Mouse (Mus musculus) cerebellum, adult 8-10 months (tissue): ENCODE measurements around the gene Zbtb48.
A peak's percentile ranks its signal among the peaks of the same experiment; 100 is the strongest.
"Not testable (repeated sequence)": the region's sequence is repeated elsewhere in the genome, so short reads cannot be mapped to it uniquely, and the experiment has no call there.

Source experiments
- DNase-seq: peaks from one replicate; pipeline ENCODE4 v3.0.0; 2022

Gene Zbtb48

GRCm38 (mm10) chr4:152027524-152027923, at the start of gene Zbtb48:
Gene Zbtb48 (minus strand): TSS chr4:152027671.
- peak; percentile 96 for DNase-seq

DNA sequence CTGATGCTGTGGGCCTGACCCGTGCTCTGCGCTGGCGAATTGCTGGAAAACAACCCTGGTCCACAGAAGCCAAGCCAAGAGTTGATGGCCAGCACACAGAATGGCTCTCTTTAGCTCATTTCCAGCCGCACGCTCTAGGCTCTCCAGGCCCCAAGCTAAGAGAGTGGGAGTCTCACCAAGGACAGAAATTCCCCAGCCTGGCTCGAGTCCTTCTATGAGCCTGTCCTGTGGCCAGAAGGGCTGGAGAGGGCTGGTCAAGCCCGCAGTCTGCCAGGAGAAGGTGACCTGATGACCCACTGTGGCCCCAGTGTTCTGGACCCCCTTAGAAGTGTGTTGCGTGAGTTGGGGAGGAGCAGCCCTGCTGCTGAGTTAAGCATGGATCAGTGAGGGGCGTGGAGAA, 49.7 kb upstream of the Zbtb48 start:
- DNase-seq = no peak

DNA sequence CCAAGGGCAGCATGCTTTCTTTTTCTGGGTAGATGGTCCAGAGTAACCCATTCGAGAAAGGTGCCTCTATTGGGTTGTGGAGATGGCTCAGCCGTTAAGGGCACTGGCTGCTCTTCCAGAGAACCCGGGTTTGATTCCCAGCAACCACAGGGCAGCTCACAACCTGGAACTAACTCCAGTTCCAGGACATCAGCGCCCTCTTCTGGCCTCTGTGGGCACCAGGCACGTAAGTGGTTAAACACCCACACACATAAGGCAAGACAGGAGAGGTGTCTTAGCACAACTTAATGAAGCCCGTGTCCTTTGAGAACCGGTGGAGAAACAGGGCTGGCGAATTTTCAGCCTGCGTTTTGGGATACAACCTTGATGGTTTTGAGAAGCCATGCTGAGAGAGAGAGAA, 47.1 kb upstream of the Zbtb48 start:
- DNase-seq = no peak

GRCm38 (mm10) chr4:152073715-152074114, 46.2 kb upstream of the Zbtb48 start:
- DNase-seq = no peak

- no peak for DNase-seq
These were observed 45.2 kb upstream of the Zbtb48 start for GRCm38 (mm10) chr4:152072655-152073054.

DNA sequence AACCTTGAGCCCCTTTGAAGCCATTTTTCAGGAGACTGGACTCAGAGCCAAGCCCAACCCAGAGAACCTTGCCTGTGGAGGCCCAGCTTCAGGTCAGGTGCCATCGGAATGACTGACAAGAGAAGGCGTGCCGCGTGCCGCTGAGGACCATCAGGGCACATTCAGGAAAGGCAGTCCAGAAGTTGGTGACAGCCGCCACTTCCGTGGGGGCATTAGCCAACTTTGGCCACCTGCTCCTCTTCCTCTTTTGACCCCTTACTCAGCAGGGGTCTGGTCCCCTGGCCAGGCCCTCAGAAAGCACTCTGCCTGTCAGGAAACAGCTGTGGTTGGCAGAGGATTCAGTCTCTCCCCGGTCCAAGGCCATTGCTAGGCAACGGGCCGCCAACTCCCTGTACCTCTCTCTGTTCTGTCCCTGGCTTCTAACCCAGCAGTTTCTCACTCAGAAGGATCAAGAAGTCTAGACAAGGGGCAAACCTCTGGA, 44.7 kb upstream of the Zbtb48 start, which contains the start of gene Plekhg5:
Gene Plekhg5, plus strand, starts transcription at position 378 of the 481 bp plus-strand sequence.
- no peak for DNase-seq

- DNase-seq = no peak
These were observed 43.3 kb upstream of the Zbtb48 start for GRCm38 (mm10) chr4:152070494-152071396.

GRCm38 (mm10) chr4:152069245-152069644, 41.8 kb upstream of the Zbtb48 start:
- DNase-seq = no peak

DNA sequence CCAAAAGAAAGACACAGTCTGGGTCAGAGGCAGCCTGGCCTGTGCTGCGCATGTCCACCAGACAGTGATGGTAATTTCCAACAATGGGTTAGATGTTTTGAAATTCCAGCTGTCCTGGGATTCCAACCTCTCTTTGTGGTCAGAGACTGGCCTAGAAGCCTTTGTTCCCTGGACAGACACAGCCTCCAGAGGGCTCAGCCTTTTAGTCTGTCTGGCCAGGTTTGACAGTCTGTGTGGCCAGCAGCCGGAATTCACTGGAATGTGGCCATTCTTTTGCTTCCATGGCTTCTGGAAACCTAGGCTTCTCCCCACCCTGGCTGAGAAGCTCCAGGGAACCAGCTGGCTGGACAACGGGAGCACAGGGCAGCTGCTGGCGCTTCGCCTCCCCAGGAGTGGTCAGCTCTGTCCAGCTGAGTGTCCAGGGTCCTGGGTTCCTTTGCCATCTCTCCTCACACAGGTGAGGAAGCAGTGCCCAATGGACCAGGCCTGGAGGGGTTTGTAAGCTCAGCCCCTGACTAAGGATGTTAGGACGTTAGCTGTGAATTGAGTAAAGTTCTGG, 40.8 kb upstream of the Zbtb48 start:
- no peak for DNase-seq

GRCm38 (mm10) chr4:152067280-152067679, 39.8 kb upstream of the Zbtb48 start:
- no peak for DNase-seq

DNA sequence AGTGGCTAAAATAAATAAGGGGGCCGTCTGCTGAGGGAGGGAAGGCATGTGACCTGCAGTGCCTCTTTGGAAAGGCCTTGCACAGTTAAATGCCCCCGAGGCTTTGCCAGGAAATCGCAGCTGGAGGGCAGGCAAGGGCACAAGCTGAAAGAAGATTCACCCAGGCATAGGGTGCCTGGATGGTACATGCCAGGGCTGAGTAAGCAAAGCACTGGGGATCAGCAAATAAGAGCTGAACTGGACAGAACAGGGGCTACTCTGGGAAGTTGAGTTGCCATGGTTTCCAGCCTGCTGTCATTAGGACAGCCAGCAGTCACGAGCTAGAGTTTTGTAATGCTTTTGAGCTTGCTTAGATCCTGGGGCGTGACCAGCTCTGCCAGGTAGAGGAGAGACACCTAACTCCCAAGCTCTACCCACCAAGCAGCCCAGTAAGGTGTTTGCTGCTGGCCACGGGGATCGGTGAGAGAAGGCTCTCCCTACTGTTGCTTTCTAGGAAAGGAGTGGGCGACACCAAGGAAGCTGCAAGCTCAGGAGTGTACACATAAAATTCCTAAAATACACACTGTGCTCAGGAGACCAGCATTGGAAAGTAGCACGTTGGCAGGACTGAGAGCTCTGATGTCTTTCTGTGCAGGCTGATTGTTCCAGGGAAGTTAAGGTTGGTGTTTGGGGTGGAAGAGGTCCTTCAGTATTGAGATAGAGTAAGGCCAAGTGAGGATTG, 35.1 kb upstream of the Zbtb48 start:
- DNase-seq = no peak

- DNase-seq = no peak
These were observed 17.1 kb upstream of the Zbtb48 start for GRCm38 (mm10) chr4:152044609-152045008.

- DNase-seq = no peak
These were observed 15.7 kb upstream of the Zbtb48 start for GRCm38 (mm10) chr4:152043171-152043570.

DNA sequence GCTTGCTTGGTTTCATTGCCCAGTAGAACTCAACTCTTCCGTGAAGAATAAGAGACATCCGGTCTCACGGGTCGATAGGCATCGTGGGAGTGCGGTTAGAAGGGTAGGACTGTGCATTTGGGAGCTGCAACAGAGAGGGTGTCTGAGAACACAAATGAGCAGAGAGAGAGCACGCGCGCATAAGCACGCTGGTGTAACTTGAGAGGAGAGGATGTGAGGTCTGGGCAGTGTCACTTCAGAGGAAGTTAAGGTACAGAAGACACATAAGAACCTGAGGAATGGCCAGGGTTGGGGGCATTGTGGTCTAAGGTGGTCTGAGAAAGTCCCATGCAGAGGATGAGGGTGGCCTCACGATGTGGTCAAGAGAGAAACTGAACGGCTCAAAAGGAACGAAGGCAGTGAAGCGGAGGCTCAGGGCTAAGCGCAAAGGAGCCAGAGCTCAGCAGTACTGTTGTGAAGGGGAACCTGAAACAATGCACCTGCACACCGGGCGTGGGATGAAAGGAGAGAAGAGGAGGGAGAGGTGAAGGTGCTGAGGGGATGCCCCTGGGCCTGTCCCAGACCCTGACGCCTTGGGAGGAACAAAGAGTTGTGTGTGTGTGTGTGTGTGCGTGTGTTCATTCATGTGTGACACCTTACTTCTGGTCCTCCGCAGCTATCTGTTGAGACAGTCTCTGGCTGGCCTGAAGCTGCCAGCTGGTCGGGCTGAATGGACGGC, 14.6 kb upstream of the Zbtb48 start:
- DNase-seq = no peak

DNA sequence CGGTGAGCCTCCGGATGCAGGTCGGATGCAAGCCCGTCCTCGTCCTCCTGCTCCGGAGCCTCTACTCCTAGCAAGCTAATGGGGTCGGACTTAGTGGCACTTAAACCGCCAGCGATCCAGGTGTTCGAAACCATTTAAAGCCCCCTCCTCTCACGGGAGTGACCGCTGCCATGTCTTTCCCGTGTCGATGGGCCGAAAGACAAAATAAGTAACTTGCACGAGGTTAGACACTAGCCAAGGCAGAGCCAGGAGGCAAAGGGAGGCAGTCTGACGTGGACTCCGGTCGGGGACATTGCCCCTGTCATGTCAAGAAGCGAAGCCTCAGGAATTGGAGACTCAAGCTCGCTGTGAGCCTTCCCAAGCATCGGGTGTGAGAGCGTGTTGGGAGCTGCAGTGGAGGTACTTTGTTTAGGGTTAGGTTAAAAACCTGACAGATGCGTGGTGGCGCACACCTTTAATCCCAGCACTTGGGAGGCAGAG, 12.4 kb upstream of the Zbtb48 start:
- DNase-seq = no peak

GRCm38 (mm10) chr4:152038985-152039830, 11.7 kb upstream of the Zbtb48 start, which contains the start of gene Nol9:
Gene Nol9 (plus strand): TSS chr4:152039321.
- peak; percentile 94 for DNase-seq

DNA sequence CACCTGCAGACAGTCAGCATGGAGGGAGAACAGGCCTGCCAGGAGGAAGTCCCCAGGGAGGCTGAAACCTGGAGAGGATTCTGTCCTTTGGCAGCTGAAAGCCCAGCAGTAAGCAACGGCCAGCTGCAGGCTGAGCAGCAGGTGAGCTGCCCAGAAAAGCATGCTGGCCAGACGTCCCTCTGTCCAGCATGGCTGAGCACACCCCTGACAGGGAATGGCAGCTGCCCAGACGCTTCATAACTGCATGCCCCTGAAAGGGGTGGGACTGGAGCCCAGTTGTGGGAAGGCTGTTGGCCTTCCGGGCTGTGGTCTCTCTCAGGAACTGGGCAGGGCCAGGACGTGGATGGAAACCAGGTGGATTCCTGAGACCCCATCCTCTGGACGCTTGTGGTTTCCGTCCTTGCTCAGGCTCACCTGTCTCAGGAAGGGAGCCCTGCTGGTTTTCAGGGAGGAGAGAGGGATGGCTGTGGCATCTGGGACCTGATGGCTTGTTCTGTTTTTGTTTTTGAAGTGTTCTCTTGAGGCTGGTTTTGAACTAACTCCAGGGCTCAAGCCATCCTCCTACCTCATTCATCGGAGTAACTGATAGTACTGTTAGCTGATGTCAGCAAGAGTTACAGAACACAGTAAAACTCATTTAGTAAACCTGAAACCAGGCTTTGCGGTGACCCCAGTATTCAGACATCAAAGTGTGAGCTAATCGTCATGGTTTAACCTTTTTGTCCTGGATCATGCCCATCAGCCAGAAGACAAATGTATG, 10.9 kb upstream of the Zbtb48 start, which contains the start of gene Tas1r1:
Gene Tas1r1, minus strand, starts transcription at position 344 of the 760 bp plus-strand sequence.
- no peak for DNase-seq

DNA sequence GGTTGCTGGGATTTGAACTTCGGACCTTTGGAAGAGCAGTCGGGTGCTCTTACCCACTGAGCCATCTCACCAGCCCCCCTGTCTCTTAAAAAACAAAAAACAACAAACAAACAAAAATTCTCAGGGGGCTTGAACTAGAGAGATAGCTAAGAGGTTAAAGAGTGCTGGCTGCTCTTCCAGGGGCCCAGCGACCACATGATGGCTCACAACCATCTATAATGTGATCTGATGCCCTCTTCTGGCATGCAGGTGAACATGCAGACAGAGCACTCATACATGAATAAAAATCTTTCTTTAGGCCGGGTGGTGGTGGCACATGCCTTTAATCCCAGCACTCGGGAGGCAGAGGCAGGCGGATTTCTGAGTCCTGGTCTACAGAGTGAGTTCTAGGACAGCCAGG, 9.0 kb upstream of the Zbtb48 start:
- not testable (repeated sequence) for DNase-seq

GRCm38 (mm10) chr4:152032922-152033321, 5.5 kb upstream of the Zbtb48 start:
- DNase-seq = no peak

GRCm38 (mm10) chr4:152029997-152030396, 2.5 kb upstream of the Zbtb48 start:
- DNase-seq = no peak

DNA sequence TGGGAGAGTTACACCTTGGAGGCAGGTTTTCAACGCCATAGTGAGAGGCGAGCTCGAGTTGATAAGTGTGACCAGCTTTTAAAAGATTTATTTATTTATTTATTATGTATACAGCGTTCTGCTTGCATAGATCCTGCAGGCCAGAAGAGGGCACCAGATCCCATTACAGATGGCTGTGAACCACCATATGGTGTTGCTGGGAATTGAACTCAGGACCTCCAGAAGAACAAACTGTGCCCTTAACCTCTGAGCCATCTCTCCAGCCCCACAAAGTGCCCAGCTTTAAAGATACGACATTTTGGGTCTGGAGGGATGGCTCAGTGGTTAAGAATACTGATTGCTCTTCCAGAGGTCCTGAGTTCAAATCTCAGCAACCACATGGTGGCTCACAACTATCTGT, 1.6 kb upstream of the Zbtb48 start:
- DNase-seq = no peak
